Mouse (Mus musculus): ENCODE data around the gene S100a7a.

DNA sequence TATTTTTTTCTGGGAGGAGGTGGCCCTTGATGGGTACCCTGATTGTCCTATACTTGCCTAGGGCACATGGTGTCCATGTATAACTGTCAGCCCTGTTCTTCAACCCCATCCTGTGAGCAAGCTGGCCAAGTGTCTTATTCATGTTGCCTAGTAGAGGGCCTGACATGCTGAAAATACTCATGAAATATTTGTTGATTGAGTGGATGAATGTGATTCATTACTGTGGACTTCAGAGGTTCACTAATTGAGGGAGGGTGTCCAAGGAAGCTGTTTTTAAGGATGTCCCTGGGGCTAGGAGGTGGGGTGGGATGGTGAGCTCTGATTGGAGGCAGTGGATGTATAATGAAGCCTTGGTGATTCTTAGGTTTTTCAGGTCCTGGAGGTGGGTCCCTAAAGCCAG lies at the start of gene S100a7a:
- TF ChIP-seq CTCF (IDR thresholded peaks at IDR 0.05; ENCODE audit: extremely low read depth, insufficient read depth, low read length) (no peak), POLR2A (IDR thresholded peaks at IDR 0.05; ENCODE audit: extremely low read depth, insufficient read depth, low read length) (no peak)

All from cortical plate, adult 2 months (tissue).